Mouse (Mus musculus) common myeloid progenitor, adult 5-6 weeks (primary cell): ENCODE results near the gene Ms4a3. TPM values are rescaled to one million over a fixed set of nuclear protein-coding genes. Genes with fewer than 3 reads are reported as not detected.

Experiments used
- ATAC-seq: replicated peaks from 2 replicates; pipeline ENCODE4 v1.8.0; 2016; ENCODE audit warnings: low read depth, mild to moderate bottlenecking, moderate TSS enrichment, inconsistent platforms; ENCODE audit not compliant: poor library complexity, severe bottlenecking
- total RNA-seq: library from RNA; stranded (forward); fragments of 200-1000, 187-1606 nt; gene quantifications from 2 replicates; pipeline ENCODE4 v1.2.3, GENCODE M21; 2017

Ms4a3 gene
- total RNA-seq, 1 experiment from 2014 or later: 41.7 TPM

- no peak for ATAC-seq
Observed at GRCm38 (mm10) chr19:11601349-11601748, 39.3 kb downstream of the Ms4a3 start.

- ATAC-seq: no peak
Observed at GRCm38 (mm10) chr19:11589891-11590449, 50.7 kb downstream of the Ms4a3 start.

- peak; percentile 50; the same call in 1 of the 2 replicates for ATAC-seq
Observed at GRCm38 (mm10) chr19:11589205-11589604, 51.4 kb downstream of the Ms4a3 start.

Other genes with a start within 250 kb of the Ms4a3 start
- gene Ms4a4c, start 236.1 kb downstream of the Ms4a3 start, total RNA-seq: 7.3 and 25.8 TPM in 2 replicates
- gene Ms4a4b, start 197.3 kb downstream of the Ms4a3 start, total RNA-seq: 3.1 and 10.3 TPM in 2 replicates
- 108 and 113 TPM in 2 replicates for gene Ms4a6c, start 171.5 kb downstream of the Ms4a3 start, total RNA-seq
- 1.7 and 2.1 TPM in 2 replicates for gene Gm8369, start 154.9 kb downstream of the Ms4a3 start, total RNA-seq
- 13.9 and 26.6 TPM in 2 replicates for gene Ms4a6b, start 124.3 kb downstream of the Ms4a3 start, total RNA-seq
- not detected in 2 replicates for gene Ms4a4d, start 104.0 kb downstream of the Ms4a3 start, total RNA-seq
- 0.82 TPM in 1 of 2 replicates, not detected in the other for gene Ms4a6d, start 36.0 kb downstream of the Ms4a3 start, total RNA-seq
- 54.6 and 59.7 TPM in 2 replicates for gene Ms4a2, start 17.1 kb downstream of the Ms4a3 start, total RNA-seq
- 2.7 TPM in 1 of 2 replicates, not detected in the other for gene Oosp2, start 19.7 kb upstream of the Ms4a3 start, total RNA-seq
- 7.4 and 12.8 TPM in 2 replicates for gene Oosp1, start 50.3 kb upstream of the Ms4a3 start, total RNA-seq
- gene Oosp3, start 56.2 kb upstream of the Ms4a3 start, total RNA-seq: not detected in 2 replicates
- not detected in 2 replicates for gene Gif, start 106.7 kb upstream of the Ms4a3 start, total RNA-seq
- gene Mrpl16, start 129.5 kb upstream of the Ms4a3 start, total RNA-seq: 89.0 and 118 TPM in 2 replicates
- 17.7 and 20.7 TPM in 2 replicates for gene Stx3, start 178.6 kb upstream of the Ms4a3 start, total RNA-seq
- not detected in 2 replicates for gene Olfr1417, start 198.4 kb upstream of the Ms4a3 start, total RNA-seq
- not detected in 2 replicates for gene Olfr1418, start 220.2 kb upstream of the Ms4a3 start, total RNA-seq
- gene Olfr1419, start 234.3 kb upstream of the Ms4a3 start, total RNA-seq: not detected in 2 replicates
- not detected in 2 replicates for gene Olfr1420, start 245.7 kb upstream of the Ms4a3 start, total RNA-seq